Mouse (Mus musculus) hindbrain, embryonic 12.5 days (tissue): ENCODE measurements at regions not wholly inside any gene's neighbourhood (a gene's known extent, or its start where the extent isn't known, plus 50 kb on each side); places are given as distances from the start of the nearest gene placed in this dataset.

Source experiments
- ATAC-seq: fragments of 200-750 bp; cut with Nextera tagmentation; 2 replicates; pipeline ENCODE4 v1.8.0; 2017; ENCODE audit warnings: moderate TSS enrichment; ENCODE audit not compliant: low FRiP score
- H3K27ac ChIP-seq: fragments of 300-500 bp; sonication (generic); 2 replicates; pipeline ENCODE4 v1.5.1; 2016; ENCODE audit warnings: mild to moderate bottlenecking
- H3K27me3 ChIP-seq: fragments of 300-500 bp; sonication (generic); 2 replicates; pipeline ENCODE4 v1.6.1; 2016; ENCODE audit warnings: mild to moderate bottlenecking
- H3K36me3 ChIP-seq: fragments of 300-500 bp; sonication (generic); 2 replicates; pipeline ENCODE4 v1.6.1; 2016; ENCODE audit warnings: mild to moderate bottlenecking
- H3K4me1 ChIP-seq: fragments of 300-500 bp; sonication (generic); 2 replicates; pipeline ENCODE4 v1.6.1; 2016
- H3K4me2 ChIP-seq: fragments of 300-500 bp; sonication (generic); replicated peaks from 2 replicates; pipeline ENCODE4 v1.6.1; 2016; ENCODE audit warnings: mild to moderate bottlenecking
- H3K4me3 ChIP-seq: fragments of 300-500 bp; sonication (generic); 2 replicates; pipeline ENCODE4 v1.5.1; 2016; ENCODE audit warnings: mild to moderate bottlenecking
- H3K9ac ChIP-seq: fragments of 300-500 bp; sonication (generic); 2 replicates; pipeline ENCODE4 v1.6.1; 2016; ENCODE audit warnings: mild to moderate bottlenecking, moderate library complexity
- H3K9me3 ChIP-seq: fragments of 300-500 bp; sonication (generic); replicated peaks from 2 replicates; pipeline ENCODE4 v1.6.1; 2016; ENCODE audit warnings: mild to moderate bottlenecking
- WGBS: fragments of 180-500 bp; shearing (Covaris S2); methylation state at CpG from one replicate; pipeline ENCODE4 v1.1.7; 2016; 5-methylcytosine and 5-hydroxymethylcytosine counted together

- H3K4me2 ChIP-seq, result no peak overlapping the region
- no peaks in the 10 kb centered on the region for H3K9me3 ChIP-seq
- no peak for ATAC-seq
- H3K27me3 ChIP-seq, result no peaks in the 10 kb centered on the region
- H3K4me1 ChIP-seq, result no peaks in the 10 kb centered on the region
- no peak overlapping the region for H3K4me3 ChIP-seq
- no peak overlapping the region for H3K27ac ChIP-seq
- 90% methylated on average over 5 of the region's 5 CpGs for WGBS
- no peaks in the 10 kb centered on the region for H3K36me3 ChIP-seq
- H3K9ac ChIP-seq, result no peak overlapping the region
Measured at GRCm38 (mm10) chr15:67474325-67474724, 973.6 kb upstream of the Lrrc6 start.

DNA sequence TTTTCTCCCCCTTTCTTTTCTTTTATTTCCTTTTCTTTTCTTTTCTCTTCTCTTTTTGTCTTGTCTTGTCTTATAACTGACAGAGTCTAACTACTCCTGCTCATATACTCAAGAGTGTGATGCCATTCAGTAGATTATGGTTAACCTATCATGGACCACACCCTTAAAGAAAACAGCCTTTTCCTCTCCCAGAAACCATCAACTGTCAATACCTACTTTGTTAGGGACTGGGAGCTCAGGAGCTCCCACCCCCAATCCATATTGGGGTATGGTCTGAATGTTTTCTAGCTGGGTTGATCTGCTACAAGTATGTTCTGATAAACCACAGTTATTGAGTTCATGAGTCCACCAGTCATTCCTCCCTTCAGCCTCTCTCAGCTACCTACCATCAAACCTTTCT lies 972.3 kb upstream of the Lrrc6 start:
- Histone ChIP-seq H3K9ac (no peak overlapping the region), H3K36me3 (no peaks in the 10 kb centered on the region), H3K27ac (no peak overlapping the region), H3K27me3 (no peaks in the 10 kb centered on the region), H3K4me1 (no peaks in the 10 kb centered on the region), H3K9me3 (no peaks in the 10 kb centered on the region), H3K4me3 (no peak overlapping the region), H3K4me2 (no peak overlapping the region)
- ATAC-seq, result no peak

DNA sequence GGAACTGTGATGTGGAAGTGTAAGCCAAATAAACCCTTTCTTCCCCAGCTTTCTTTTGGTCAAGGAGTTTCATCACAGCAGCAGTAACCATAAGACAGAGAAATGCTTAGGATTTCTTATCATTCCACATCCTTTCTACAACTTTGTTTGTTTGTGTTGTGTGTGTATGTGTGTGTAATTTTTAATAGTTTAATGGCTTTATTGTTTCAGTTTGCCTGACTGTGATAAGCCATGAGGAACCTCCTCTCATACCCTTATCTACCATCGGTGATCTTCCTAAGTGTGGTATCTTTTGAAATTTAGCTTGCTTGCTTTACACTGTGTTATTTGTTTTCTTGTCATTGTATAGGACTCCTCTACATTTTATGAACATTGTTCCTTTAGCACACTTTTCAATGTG lies 970.6 kb upstream of the Lrrc6 start:
- Histone ChIP-seq H3K36me3 (no peaks in the 10 kb centered on the region), H3K4me2 (no peak overlapping the region), H3K4me1 (no peaks in the 10 kb centered on the region), H3K9me3 (no peaks in the 10 kb centered on the region), H3K9ac (no peak overlapping the region), H3K27ac (no peak overlapping the region), H3K4me3 (no peak overlapping the region), H3K27me3 (no peaks in the 10 kb centered on the region)
- 97% methylated on average over 1 of the region's 1 CpGs for WGBS
- ATAC-seq, result no peak

- no peak for ATAC-seq
- H3K27me3 ChIP-seq, result no peaks in the 10 kb centered on the region
- no peaks in the 10 kb centered on the region for H3K4me1 ChIP-seq
- H3K9me3 ChIP-seq, result no peaks in the 10 kb centered on the region
- H3K9ac ChIP-seq, result no peak overlapping the region
- no peak overlapping the region for H3K4me2 ChIP-seq
- H3K4me3 ChIP-seq, result no peak overlapping the region
- H3K27ac ChIP-seq, result no peak overlapping the region
- H3K36me3 ChIP-seq, result no peaks in the 10 kb centered on the region
Measured at GRCm38 (mm10) chr15:67470036-67470435, 969.3 kb upstream of the Lrrc6 start.

DNA sequence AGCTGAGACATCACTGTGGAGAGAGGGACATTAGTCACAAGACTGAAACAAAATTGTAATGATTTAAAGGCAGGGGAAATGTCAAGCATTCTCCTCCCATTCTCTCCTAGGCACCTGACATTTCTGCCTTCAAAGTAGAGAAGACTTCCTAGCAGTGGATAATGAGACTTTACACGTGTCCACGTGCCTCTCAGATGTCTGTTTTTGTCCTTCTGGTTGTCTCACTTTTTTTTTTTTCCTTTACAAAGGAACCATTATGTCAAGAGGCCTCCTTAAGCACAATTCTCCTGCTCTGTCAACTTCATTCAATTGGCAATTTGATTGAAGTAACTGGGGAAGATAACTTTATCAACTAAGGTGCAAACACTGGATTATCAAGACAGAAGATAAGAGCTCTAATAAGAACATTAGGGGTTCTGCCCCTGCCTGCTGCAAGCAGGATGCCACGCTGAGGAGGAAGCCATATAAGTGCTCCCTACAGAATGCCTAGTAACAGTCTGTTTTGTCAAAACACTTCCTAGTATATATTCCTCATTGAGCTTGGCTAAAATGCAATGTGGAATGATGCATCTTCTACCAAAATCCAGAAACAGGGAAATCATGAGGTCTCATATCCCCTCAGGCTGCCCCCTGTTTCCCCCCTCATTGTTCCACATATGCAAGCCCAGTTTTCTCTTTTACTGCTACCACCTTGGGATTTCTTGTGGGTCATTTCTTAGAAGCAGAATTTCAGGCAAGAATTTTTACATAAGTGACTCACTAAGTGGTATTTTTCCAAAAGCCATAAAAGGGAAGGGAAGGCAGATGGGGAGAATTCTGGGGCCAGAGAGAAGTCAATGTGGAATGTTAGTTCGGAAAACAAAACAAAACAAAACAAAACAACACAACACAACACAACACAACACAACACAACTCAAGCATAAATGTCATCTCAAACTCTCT lies 967.0 kb upstream of the Lrrc6 start:
- no peaks in the 10 kb centered on the region for H3K4me1 ChIP-seq
- no peak overlapping the region for H3K9ac ChIP-seq
- no peak overlapping the region for H3K4me2 ChIP-seq
- H3K27me3 ChIP-seq, result no peaks in the 10 kb centered on the region
- no peak overlapping the region for H3K4me3 ChIP-seq
- no peaks in the 10 kb centered on the region for H3K36me3 ChIP-seq
- no peaks in the 10 kb centered on the region for H3K9me3 ChIP-seq
- ATAC-seq, result no peak
- H3K27ac ChIP-seq, result no peak overlapping the region
- 49% methylated on average over 4 of the region's 4 CpGs for WGBS

- Histone ChIP-seq H3K4me1 (no peaks in the 10 kb centered on the region), H3K36me3 (no peaks in the 10 kb centered on the region), H3K27me3 (no peaks in the 10 kb centered on the region), H3K4me2 (no peak overlapping the region), H3K9ac (no peak overlapping the region), H3K27ac (no peak overlapping the region), H3K9me3 (no peaks in the 10 kb centered on the region), H3K4me3 (no peak overlapping the region)
- ATAC-seq, result no peak
- 95% methylated on average over 3 of the region's 3 CpGs for WGBS
Measured at GRCm38 (mm10) chr15:67462863-67463262, 962.2 kb upstream of the Lrrc6 start.

DNA sequence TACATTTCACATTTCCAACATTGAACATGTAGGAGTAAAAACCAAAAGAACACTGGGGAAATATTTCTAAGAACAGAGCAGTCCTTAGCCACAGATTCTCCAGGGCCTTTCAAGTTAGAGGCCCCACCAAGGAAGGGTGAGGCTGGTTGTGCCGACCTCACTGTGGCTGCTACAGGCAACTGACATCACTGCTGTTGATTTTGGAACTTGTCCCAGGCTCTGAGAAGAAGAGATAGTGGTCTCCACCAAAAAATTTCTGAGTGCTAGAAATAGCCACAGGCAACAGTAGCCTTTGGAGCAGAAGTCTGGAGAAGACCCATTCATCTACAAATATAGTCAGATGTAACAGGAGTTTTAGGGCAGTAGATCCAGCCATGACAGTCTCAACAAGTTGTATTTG lies 959.7 kb upstream of the Lrrc6 start:
- H3K4me3 ChIP-seq, result no peak overlapping the region
- no peaks in the 10 kb centered on the region for H3K4me1 ChIP-seq
- H3K27ac ChIP-seq, result no peak overlapping the region
- ATAC-seq, result no peak
- no peaks in the 10 kb centered on the region for H3K36me3 ChIP-seq
- no peak overlapping the region for H3K9ac ChIP-seq
- H3K27me3 ChIP-seq, result no peaks in the 10 kb centered on the region
- H3K4me2 ChIP-seq, result no peak overlapping the region
- H3K9me3 ChIP-seq, result no peaks in the 10 kb centered on the region
- WGBS, result 67% methylated on average over 1 of the region's 1 CpGs

DNA sequence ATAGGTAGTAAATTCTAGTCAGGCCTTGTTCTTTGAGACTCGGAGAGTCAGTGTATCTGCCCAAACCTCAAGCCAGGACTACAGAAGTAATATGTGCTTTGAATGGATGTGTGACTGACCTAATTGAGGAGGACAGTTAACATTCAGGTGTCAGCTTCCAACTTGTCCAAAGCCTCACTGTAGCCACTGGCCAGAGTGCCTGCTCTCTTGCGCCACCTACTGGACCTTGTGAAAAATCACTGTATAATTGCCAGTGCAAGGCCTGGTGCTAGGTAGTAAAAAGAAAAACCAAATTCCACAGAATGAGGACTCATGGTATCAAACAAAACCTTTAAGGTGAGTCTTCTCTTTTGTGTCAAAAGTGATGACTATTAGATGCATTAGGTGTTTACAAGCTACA lies 933.6 kb upstream of the Lrrc6 start:
- Histone ChIP-seq H3K27ac (no peak overlapping the region), H3K4me2 (no peak overlapping the region), H3K36me3 (no peaks in the 10 kb centered on the region), H3K4me1 (no peaks in the 10 kb centered on the region), H3K9ac (no peak overlapping the region), H3K4me3 (no peak overlapping the region), H3K27me3 (no peaks in the 10 kb centered on the region), H3K9me3 (no peaks in the 10 kb centered on the region)
- 32% methylated on average over 2 of the region's 2 CpGs for WGBS
- ATAC-seq, result peak; percentile 67

DNA sequence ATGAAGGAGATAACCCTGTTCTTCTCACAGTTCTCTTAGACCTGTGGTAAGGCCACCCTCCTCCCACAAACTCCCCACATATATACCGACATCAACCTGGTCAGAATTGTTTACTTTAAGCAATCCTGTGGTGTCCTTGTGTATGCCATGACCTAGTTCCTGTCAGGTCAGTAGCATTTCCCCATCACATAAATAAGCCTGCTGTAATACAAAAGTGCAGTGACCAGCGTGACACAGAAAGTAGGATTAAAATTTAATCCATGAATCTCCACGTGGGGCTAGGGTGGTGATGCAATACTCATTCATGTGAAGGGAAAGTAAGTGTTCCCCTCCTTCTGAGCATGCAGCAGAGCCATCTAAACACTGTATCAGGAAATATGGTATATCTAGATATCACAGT lies 923.2 kb upstream of the Lrrc6 start:
- WGBS, result 84% methylated on average over 3 of the region's 3 CpGs

DNA sequence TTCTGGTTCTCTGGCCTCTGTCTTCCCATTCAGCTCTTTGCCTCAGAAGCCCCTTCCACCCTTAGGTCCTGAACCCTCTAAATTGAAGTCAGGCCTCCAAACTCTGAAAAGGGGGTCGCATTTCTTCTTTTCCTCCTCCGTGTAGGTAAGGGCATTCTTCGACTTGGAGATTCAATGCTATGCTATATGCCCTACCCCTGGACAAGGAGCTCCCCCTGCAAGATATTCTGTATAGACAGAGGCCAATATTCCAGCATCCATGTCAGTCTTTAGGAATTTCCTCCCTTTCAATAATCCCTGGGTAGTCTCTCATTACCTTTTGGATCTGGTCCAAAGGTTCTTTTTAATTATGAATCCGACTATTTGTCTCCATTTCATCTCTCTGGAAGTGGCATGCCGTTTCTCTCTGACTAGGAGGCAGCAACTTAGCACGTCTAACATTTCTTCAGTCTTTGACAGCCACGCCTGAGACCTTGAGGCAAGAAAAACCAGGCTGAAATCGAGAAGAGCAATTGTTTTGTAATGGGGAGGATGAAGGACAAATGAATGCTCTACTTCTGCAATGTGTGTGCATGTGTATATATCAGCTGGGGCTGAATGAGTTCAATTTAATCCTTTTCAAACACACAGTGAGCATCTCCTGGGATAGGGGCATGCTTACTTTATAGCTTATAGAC lies 921.7 kb upstream of the Lrrc6 start:
- H3K4me1 ChIP-seq, result no peaks in the 10 kb centered on the region
- H3K4me3 ChIP-seq, result no peak overlapping the region
- 78% methylated on average over 8 of the region's 8 CpGs for WGBS
- H3K9me3 ChIP-seq, result no peaks in the 10 kb centered on the region
- no peak overlapping the region for H3K9ac ChIP-seq
- H3K27me3 ChIP-seq, result no peaks in the 10 kb centered on the region
- H3K4me2 ChIP-seq, result no peak overlapping the region
- ATAC-seq, result no peak
- no peak overlapping the region for H3K27ac ChIP-seq
- no peaks in the 10 kb centered on the region for H3K36me3 ChIP-seq

More for the DNA sequence above, 923.2 kb upstream of the Lrrc6 start:
- Histone ChIP-seq H3K36me3 (no peaks in the 10 kb centered on the region), H3K4me2 (no peak overlapping the region), H3K4me3 (no peak overlapping the region), H3K4me1 (no peaks in the 10 kb centered on the region), H3K9me3 (no peaks in the 10 kb centered on the region), H3K27me3 (no peaks in the 10 kb centered on the region), H3K27ac (no peak overlapping the region), H3K9ac (no peak overlapping the region)
- no peak for ATAC-seq

- Histone ChIP-seq H3K4me1 (no peaks in the 10 kb centered on the region), H3K27ac (no peak overlapping the region), H3K4me2 (no peak overlapping the region), H3K9ac (no peak overlapping the region), H3K36me3 (no peaks in the 10 kb centered on the region), H3K27me3 (no peaks in the 10 kb centered on the region), H3K4me3 (no peak overlapping the region), H3K9me3 (no peaks in the 10 kb centered on the region)
- 60% methylated on average over 6 of the region's 6 CpGs for WGBS
- ATAC-seq, result no peak
Measured at GRCm38 (mm10) chr15:67420776-67421175, 920.1 kb upstream of the Lrrc6 start.

GRCm38 (mm10) chr15:67419733-67420132 lies 919.0 kb upstream of the Lrrc6 start:
- H3K27me3 ChIP-seq, result no peaks in the 10 kb centered on the region
- H3K4me1 ChIP-seq, result no peaks in the 10 kb centered on the region
- no peak overlapping the region for H3K4me2 ChIP-seq
- 96% methylated on average over 1 of the region's 1 CpGs for WGBS
- no peak overlapping the region for H3K9ac ChIP-seq
- no peaks in the 10 kb centered on the region for H3K9me3 ChIP-seq
- H3K27ac ChIP-seq, result no peak overlapping the region
- no peaks in the 10 kb centered on the region for H3K36me3 ChIP-seq
- ATAC-seq, result no peak
- no peak overlapping the region for H3K4me3 ChIP-seq

- 95% methylated on average over 2 of the region's 2 CpGs for whole genome bisulfite sequencing
- Histone ChIP-seq H3K27ac (no peak overlapping the region), H3K4me1 (no peaks in the 10 kb centered on the region), H3K4me3 (no peak overlapping the region), H3K4me2 (no peak overlapping the region), H3K36me3 (no peaks in the 10 kb centered on the region), H3K27me3 (no peaks in the 10 kb centered on the region), H3K9ac (no peak overlapping the region), H3K9me3 (no peaks in the 10 kb centered on the region)
- ATAC-seq, result no peak
Measured at GRCm38 (mm10) chr15:67417742-67418163, 917.0 kb upstream of the Lrrc6 start.
